Mouse (Mus musculus) hindbrain, embryonic 12.5 days (tissue): Measurements from ENCODE around the gene Gm2012. TPM values are rescaled to one million over a fixed set of nuclear protein-coding genes. Genes with fewer than 3 reads are reported as not detected.
"Not testable (repeated sequence)": the region's sequence is repeated elsewhere in the genome, so short reads cannot be mapped to it uniquely, and the experiment has no call there.

Experiments
- ATAC-seq: fragments of 200-750 bp; cut with Nextera tagmentation; 2 replicates; pipeline ENCODE4 v1.8.0; 2017; ENCODE audit warnings: moderate TSS enrichment; ENCODE audit not compliant: low FRiP score
- H3K27ac ChIP-seq: fragments of 300-500 bp; sonication (generic); 2 replicates; pipeline ENCODE4 v1.5.1; 2016; ENCODE audit warnings: mild to moderate bottlenecking
- H3K27me3 ChIP-seq: fragments of 300-500 bp; sonication (generic); 2 replicates; pipeline ENCODE4 v1.6.1; 2016; ENCODE audit warnings: mild to moderate bottlenecking
- H3K36me3 ChIP-seq: fragments of 300-500 bp; sonication (generic); 2 replicates; pipeline ENCODE4 v1.6.1; 2016; ENCODE audit warnings: mild to moderate bottlenecking
- H3K4me1 ChIP-seq: fragments of 300-500 bp; sonication (generic); 2 replicates; pipeline ENCODE4 v1.6.1; 2016
- H3K4me2 ChIP-seq: fragments of 300-500 bp; sonication (generic); replicated peaks from 2 replicates; pipeline ENCODE4 v1.6.1; 2016; ENCODE audit warnings: mild to moderate bottlenecking
- H3K4me3 ChIP-seq: fragments of 300-500 bp; sonication (generic); 2 replicates; pipeline ENCODE4 v1.5.1; 2016; ENCODE audit warnings: mild to moderate bottlenecking
- H3K9ac ChIP-seq: fragments of 300-500 bp; sonication (generic); 2 replicates; pipeline ENCODE4 v1.6.1; 2016; ENCODE audit warnings: mild to moderate bottlenecking, moderate library complexity
- H3K9me3 ChIP-seq: fragments of 300-500 bp; sonication (generic); replicated peaks from 2 replicates; pipeline ENCODE4 v1.6.1; 2016; ENCODE audit warnings: mild to moderate bottlenecking
- WGBS: fragments of 180-500 bp; shearing (Covaris S2); methylation state at CpG from one replicate; pipeline ENCODE4 v1.1.7; 2016; 5-methylcytosine and 5-hydroxymethylcytosine counted together
- microRNA-seq: library from miRNA; unstranded; fragments of <30 nt; microRNA quantifications from one replicate; pipeline ENCODE4, GENCODE M21; 2017
- polyA plus RNA-seq: library from polyadenylated mRNA; unstranded; fragments of >200 nt; fragmentation: Nextera tagmentation; extraction: Ambion mirVana; gene quantifications from 2 replicates; pipeline ENCODE4 v1.2.1, GENCODE M21; 2016

Gm2012 gene
- polyA plus RNA-seq: not detected in 2 replicates

DNA sequence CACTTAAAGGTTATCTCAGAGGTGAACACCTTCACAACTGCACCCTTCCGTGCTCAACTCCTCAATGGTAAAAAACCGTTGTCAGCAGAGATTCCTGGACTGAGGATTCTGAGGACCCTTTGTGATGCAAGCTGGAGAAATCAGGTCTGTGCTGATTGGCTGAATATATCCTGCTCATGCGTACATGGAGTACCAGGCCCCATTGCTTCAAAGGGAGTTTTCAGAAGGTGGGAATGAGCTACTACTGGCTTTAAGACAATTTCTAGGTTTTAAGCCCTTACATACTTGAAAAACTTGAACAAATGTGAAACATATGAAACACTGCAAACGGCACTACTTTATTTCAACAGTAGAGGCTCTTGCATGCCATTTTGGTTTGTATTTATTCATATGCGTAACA is at the start of gene Gm2012:
TSS of gene Gm2012 (minus strand) at position 101 of the 400 bp plus-strand sequence.
- not testable (repeated sequence) for H3K9me3 ChIP-seq, H3K27me3 ChIP-seq, H3K9ac ChIP-seq, H3K4me3 ChIP-seq, ATAC-seq, H3K4me1 ChIP-seq, H3K36me3 ChIP-seq, H3K27ac ChIP-seq, H3K4me2 ChIP-seq
- 100% methylated on average over 1 of the region's 5 CpGs for WGBS

DNA sequence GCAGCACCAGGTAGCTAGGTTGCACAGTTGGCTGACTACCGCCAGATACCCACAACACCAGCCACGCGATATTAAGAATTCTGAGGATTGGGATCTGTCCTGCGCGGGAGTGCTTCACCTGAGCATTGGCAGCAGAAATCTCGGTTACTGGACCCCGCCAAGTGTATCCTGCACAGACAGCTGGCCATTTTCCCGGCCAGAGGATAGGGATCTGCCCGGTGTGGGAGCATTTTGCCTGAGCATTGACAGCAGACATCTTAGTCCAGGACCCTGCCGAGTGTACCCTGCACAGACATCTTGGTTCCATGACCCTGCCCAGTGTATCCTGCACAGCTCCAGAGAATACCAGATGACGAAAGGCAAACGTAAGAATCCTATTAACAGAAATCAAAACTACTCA is 72.0 kb downstream of the Gm2012 start:
- not testable (repeated sequence) for H3K27ac ChIP-seq, H3K36me3 ChIP-seq, H3K27me3 ChIP-seq, H3K4me1 ChIP-seq, H3K9ac ChIP-seq, H3K9me3 ChIP-seq, H3K4me2 ChIP-seq, ATAC-seq, H3K4me3 ChIP-seq
- WGBS: 77% methylated on average over 12 of the region's 12 CpGs

Small RNA genes lying within 50 kb of the gene (microRNA-seq; reads per million reads assigned to microRNA genes)
- not detected for gene Gm26302

Other genes with a start within 250 kb of the Gm2012 start
- gene Gm5168, start 180.3 kb downstream of the Gm2012 start, polyA plus RNA-seq: not detected in 2 replicates
- not detected in 2 replicates for gene Gm2030, start 78.7 kb upstream of the Gm2012 start, polyA plus RNA-seq